Mouse (Mus musculus) CD4-positive naive resting alpha-beta T cell, adult 76 days (primary cell): ENCODE data around the gene Stbd1. TPM values are rescaled to one million over a fixed set of nuclear protein-coding genes. Genes with fewer than 3 reads are reported as not detected.

ENCODE experiments used
- total RNA-seq: library from RNA; stranded (reverse); gene quantifications from one replicate; pipeline ENCODE4 v1.2.4, GENCODE M21; 2023

Stbd1 gene
- not detected for total RNA-seq

DNA sequence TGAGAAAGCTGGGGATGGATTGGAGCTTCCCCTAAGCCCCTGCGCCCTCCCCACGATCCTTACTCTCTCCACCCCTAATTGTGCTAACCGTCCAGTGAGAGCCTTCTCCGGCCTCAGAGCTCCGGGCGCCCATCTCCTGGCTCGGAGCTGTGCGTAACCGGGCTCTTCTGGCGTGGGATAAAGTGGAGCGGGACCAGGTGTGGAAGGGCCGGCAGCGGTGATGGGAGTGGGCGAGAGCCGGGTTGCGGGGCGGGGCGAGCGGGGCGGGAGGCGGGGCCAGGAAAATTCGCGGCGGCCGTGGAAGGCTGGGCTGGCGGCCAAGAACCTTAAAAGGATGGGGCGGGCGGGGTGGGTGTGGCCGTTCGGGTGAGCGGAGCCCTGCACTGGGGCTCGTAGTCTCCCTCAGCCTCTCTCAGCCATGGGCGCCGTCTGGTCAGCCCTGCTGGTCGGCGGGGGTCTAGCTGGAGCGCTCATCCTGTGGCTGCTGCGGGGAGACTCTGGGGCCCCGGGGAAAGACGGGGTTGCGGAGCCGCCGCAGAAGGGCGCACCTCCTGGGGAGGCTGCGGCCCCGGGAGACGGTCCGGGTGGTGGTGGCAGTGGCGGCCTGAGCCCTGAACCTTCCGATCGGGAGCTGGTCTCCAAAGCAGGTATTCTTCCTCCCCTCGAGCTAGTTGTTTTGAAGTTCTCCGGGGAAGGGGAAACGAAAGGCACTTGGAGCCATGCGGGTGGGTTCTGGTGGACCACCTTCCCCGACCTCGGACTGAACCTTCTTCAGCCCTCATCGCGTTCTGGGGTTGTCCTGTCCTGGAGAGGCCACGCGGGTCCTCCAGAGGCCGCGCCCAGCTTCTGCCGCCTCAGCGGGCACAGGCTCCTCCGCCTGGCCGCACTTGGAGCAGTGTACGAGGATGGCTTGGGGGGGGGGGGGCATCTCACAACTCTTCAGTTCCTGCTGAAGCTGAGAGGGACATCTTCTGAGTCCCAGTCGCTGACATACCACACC is at the start of gene Stbd1:
Gene Stbd1 (plus strand): TSS at position 351 of the 1,000 bp plus-strand sequence.

GRCm38 (mm10) chr5:92554891-92555511 is 47.8 kb upstream of the Stbd1 start, which contains the start of gene Fam47e:
Gene Fam47e (plus strand): TSS chr5:92555069.

Other genes starting within 250 kb of the Stbd1 start
- 65.9 TPM for gene Nup54, start 167.8 kb upstream of the Stbd1 start, total RNA-seq
- 40.2 TPM for gene Scarb2, start 96.2 kb upstream of the Stbd1 start, total RNA-seq
- not detected for gene Fam47e, start 48.0 kb upstream of the Stbd1 start, total RNA-seq
- gene Ccdc158, start 72.2 kb downstream of the Stbd1 start, total RNA-seq: not detected
- gene Shroom3, start 80.4 kb downstream of the Stbd1 start, total RNA-seq: 0.15 TPM